Comparison of ENCODE assay signal across 6 mouse cellular contexts in the genomic region with DNA sequence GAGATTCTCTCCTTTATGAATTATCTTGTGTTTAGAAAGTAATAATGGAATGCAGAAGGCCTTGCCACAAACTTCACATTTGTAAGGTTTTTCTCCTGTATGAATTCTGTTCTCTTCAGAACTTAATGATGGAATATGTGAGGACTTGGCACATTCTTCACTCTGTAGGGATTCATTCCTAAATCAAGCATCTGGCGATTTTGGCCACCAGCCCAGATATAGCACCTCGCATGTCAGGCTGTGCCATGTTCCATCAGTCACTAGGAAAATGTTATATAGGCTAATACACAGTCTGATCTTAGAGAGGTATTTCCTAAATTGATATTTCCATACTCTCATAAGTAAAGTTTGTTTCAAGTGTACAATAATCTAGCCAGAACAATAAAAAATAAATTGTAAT. TPM values are rescaled to one million over a fixed set of nuclear protein-coding genes. Genes with fewer than 3 reads are reported as not detected.
A peak's percentile ranks its signal among the peaks of the same experiment; 100 is the strongest.
DNase-seq lines count a peak whose midpoint lies in the region; ATAC-seq and TF ChIP-seq lines count a peak whose summit lies in the region.
"Not testable (repeated sequence)": the region's sequence is repeated elsewhere in the genome, so short reads cannot be mapped to it uniquely, and the experiment has no call there.

No protein-coding gene starts in this region.

- not testable (repeated sequence) for H3K27me3 ChIP-seq in cerebellum, adult 2 months (ENCODE audit: control insufficient read depth, insufficient read depth, low read length); limb, embryonic 14.5 days (ENCODE audit: control insufficient read depth, insufficient read depth, low read length)

- not testable (repeated sequence) for H3K9me3 ChIP-seq in limb, embryonic 14.5 days (ENCODE audit: control insufficient read depth, low read length)

- H3K4me2 ChIP-seq in limb, embryonic 14.5 days (replicated peaks; ENCODE audit: low read depth, low read length, severe bottlenecking), result not testable (repeated sequence)

- not testable (repeated sequence) for H3K4me3 ChIP-seq in cerebellum, adult 2 months (replicated peaks; ENCODE audit: insufficient read depth, low read depth, low read length); limb, embryonic 14.5 days (replicated peaks; ENCODE audit: low read length)

- not testable (repeated sequence) for TF ChIP-seq POLR2A in cerebellum, adult 2 months (IDR thresholded peaks at IDR 0.05; ENCODE audit: borderline replicate concordance, insufficient read depth, low read length); limb, embryonic 14.5 days (IDR thresholded peaks at IDR 0.05; ENCODE audit: borderline replicate concordance, extremely low read depth, insufficient read depth, insufficient read length)

- peak; percentile 37 for DNase-seq in NIH3T3 (ENCODE audit: low read depth)
- DNase-seq in cerebellum, adult 2 months, result peak; percentile 25 to 26
- DNase-seq in cerebellum, postnatal 14 days, result peak; percentile 30 to 44
- DNase-seq in frontal cortex, postnatal 36 days (ENCODE audit: low spot score in 2 of 2), result peak; percentile 2 to 16
- DNase-seq in limb, embryonic 14.5 days (ENCODE audit: low spot score), result peak; percentile 35
- DNase-seq in retina, postnatal 1 day, result peak; percentile 80

- H3K4me1 ChIP-seq in cerebellum, adult 2 months (ENCODE audit: control insufficient read depth, insufficient read depth, low read length); limb, embryonic 14.5 days (ENCODE audit: control insufficient read depth, insufficient read depth, low read length): not testable (repeated sequence)

- H3K9ac ChIP-seq in limb, embryonic 14.5 days (ENCODE audit: low read depth, low read length, severe bottlenecking), result not testable (repeated sequence)

- H3K36me3 ChIP-seq in limb, embryonic 14.5 days (ENCODE audit: control insufficient read depth, insufficient read depth, low read length), result not testable (repeated sequence)

- WGBS in cerebellum, adult 2 months, result 13% methylated on average over 2 of the region's 2 CpGs
- 63% methylated on average over 2 of the region's 2 CpGs for WGBS in limb, embryonic 14.5 days

- TF ChIP-seq CTCF in cerebellum, adult 2 months (IDR thresholded peaks at IDR 0.05; ENCODE audit: borderline replicate concordance, insufficient read depth, low read depth, low read length), result not testable (repeated sequence)

- not testable (repeated sequence) for H3K27ac ChIP-seq in cerebellum, adult 2 months (ENCODE audit: insufficient read depth, low read length); limb, embryonic 14.5 days (replicated peaks; ENCODE audit: low read depth, low read length)

- not testable (repeated sequence) for ATAC-seq in limb, embryonic 14.5 days (ENCODE audit: low FRiP score, low read depth)

RNA-seq across cellular contexts. Expression of a gene that starts 3.6 kb away (rescaled TPM):
- polyA plus RNA-seq in cerebellum, adult 2 months (2012; rRNA removed), result 4.4 and 4.9 TPM in 2 replicates
- polyA plus RNA-seq in limb, embryonic 14.5 days (2012; rRNA removed), result 3.9 and 6.1 TPM in 2 replicates
- polyA plus RNA-seq in limb, embryonic 14.5 days (2014; fragmentation: Nextera tagmentation; extraction: Ambion mirVana), result 2.8 and 3.1 TPM in 2 replicates

RNA-seq across cellular contexts. Expression of a gene that starts 29.7 kb away (rescaled TPM):
- 4.0 and 5.0 TPM in 2 replicates for polyA plus RNA-seq in cerebellum, adult 2 months (2012; rRNA removed)
- polyA plus RNA-seq in limb, embryonic 14.5 days (2012; rRNA removed), result 2.9 and 3.8 TPM in 2 replicates
- 3.8 and 6.3 TPM in 2 replicates for polyA plus RNA-seq in limb, embryonic 14.5 days (2014; fragmentation: Nextera tagmentation; extraction: Ambion mirVana)

RNA-seq across cellular contexts. Expression of a gene that starts 38.5 kb away (rescaled TPM):
- polyA plus RNA-seq in cerebellum, adult 2 months (2012; rRNA removed), result 11.5 and 13.5 TPM in 2 replicates
- polyA plus RNA-seq in limb, embryonic 14.5 days (2012; rRNA removed), result 9.8 and 10.3 TPM in 2 replicates
- polyA plus RNA-seq in limb, embryonic 14.5 days (2014; fragmentation: Nextera tagmentation; extraction: Ambion mirVana), result 11.5 and 11.8 TPM in 2 replicates

RNA-seq across cellular contexts. Expression of a gene that starts 54.2 kb away (rescaled TPM):
- 2.8 and 3.3 TPM in 2 replicates for polyA plus RNA-seq in cerebellum, adult 2 months (2012; rRNA removed)
- 2.5 and 2.6 TPM in 2 replicates for polyA plus RNA-seq in limb, embryonic 14.5 days (2012; rRNA removed)
- 2.2 and 2.5 TPM in 2 replicates for polyA plus RNA-seq in limb, embryonic 14.5 days (2014; fragmentation: Nextera tagmentation; extraction: Ambion mirVana)

Comparison
In these comparisons a context has a peak if more than half of its experiments do, and no peak if none do; other contexts are left out.
1. DNase-seq: peak in every context shown above with its lines; median percentile 80 in retina, postnatal 1 day; 37 in NIH3T3; 37 in cerebellum, postnatal 14 days; 35 in limb, embryonic 14.5 days; 26 in cerebellum, adult 2 months; 9 in frontal cortex, postnatal 36 days.